Mouse (Mus musculus) limb, embryonic 12.5 days (tissue): ENCODE measurements around the gene Actr8. TPM values are rescaled to one million over a fixed set of nuclear protein-coding genes. Genes with fewer than 3 reads are reported as not detected.

ENCODE experiments used
- ATAC-seq: fragments of 200-750 bp; cut with Nextera tagmentation; 2 replicates; pipeline ENCODE4 v1.8.0; 2017; ENCODE audit warnings: low read depth, moderate TSS enrichment; ENCODE audit not compliant: insufficient number of reproducible peaks, insufficient read depth, low FRiP score, low TSS enrichment
- H3K27ac ChIP-seq: fragments of 300-500 bp; sonication (generic); 2 replicates; pipeline ENCODE4 v1.5.1; 2016; ENCODE audit warnings: mild to moderate bottlenecking, moderate library complexity
- H3K27me3 ChIP-seq: fragments of 300-500 bp; sonication (generic); 2 replicates; pipeline ENCODE4 v1.6.1; 2016; ENCODE audit warnings: mild to moderate bottlenecking, moderate library complexity
- H3K36me3 ChIP-seq: fragments of 300-500 bp; sonication (generic); 2 replicates; pipeline ENCODE4 v1.6.1; 2016; ENCODE audit warnings: mild to moderate bottlenecking, moderate library complexity
- H3K4me1 ChIP-seq: fragments of 300-500 bp; sonication (generic); replicated peaks from 2 replicates; pipeline ENCODE4 v1.6.1; 2016
- H3K4me2 ChIP-seq: fragments of 300-500 bp; sonication (generic); 2 replicates; pipeline ENCODE4 v1.6.1; 2016; ENCODE audit warnings: mild to moderate bottlenecking, moderate library complexity
- H3K4me3 ChIP-seq: fragments of 300-500 bp; sonication (generic); replicated peaks from 2 replicates; pipeline ENCODE4 v1.5.1; 2016; ENCODE audit warnings: mild to moderate bottlenecking
- H3K9ac ChIP-seq: fragments of 300-500 bp; sonication (generic); replicated peaks from 2 replicates; pipeline ENCODE4 v1.6.1; 2016; ENCODE audit warnings: mild to moderate bottlenecking, moderate library complexity
- H3K9me3 ChIP-seq: fragments of 300-500 bp; sonication (generic); 2 replicates; pipeline ENCODE4 v1.6.1; 2016; ENCODE audit warnings: mild to moderate bottlenecking, moderate library complexity
- WGBS: fragments of 180-500 bp; shearing (Covaris S2); methylation state at CpG from one replicate; pipeline ENCODE4 v1.1.7; 2016; 5-methylcytosine and 5-hydroxymethylcytosine counted together
- microRNA-seq: library from miRNA; unstranded; fragments of <30 nt; microRNA quantifications from one replicate; pipeline ENCODE4, GENCODE M21; 2017
- polyA plus RNA-seq: library from polyadenylated mRNA; unstranded; fragments of >200 nt; fragmentation: Nextera tagmentation; extraction: Ambion mirVana; gene quantifications from 2 replicates; pipeline ENCODE4 v1.2.1, GENCODE M21; 2016

Actr8 gene
- polyA plus RNA-seq, 1 experiment from 2014 or later: 77.4 TPM

- no peaks in the 10 kb centered on the region for H3K36me3 ChIP-seq
- no peak overlapping the region for H3K4me2 ChIP-seq
- H3K4me1 ChIP-seq: no peaks in the 10 kb centered on the region
- H3K4me3 ChIP-seq: no peak overlapping the region
- H3K27ac ChIP-seq: no peak overlapping the region
- H3K9me3 ChIP-seq: no peaks in the 10 kb centered on the region
- 88% methylated on average over 10 of the region's 10 CpGs for WGBS
- no peak for ATAC-seq
- no peaks in the 10 kb centered on the region for H3K27me3 ChIP-seq
- H3K9ac ChIP-seq: no peak overlapping the region
These were observed 67.1 kb downstream of the Actr8 start for GRCm38 (mm10) chr14:30045239-30045638.

- WGBS: 84% methylated on average over 8 of the region's 8 CpGs
- ATAC-seq: no peak
- Histone ChIP-seq H3K9me3 (no peaks in the 10 kb centered on the region), H3K36me3 (no peaks in the 10 kb centered on the region), H3K4me3 (no peak overlapping the region), H3K27me3 (no peaks in the 10 kb centered on the region), H3K4me2 (no peak overlapping the region), H3K4me1 (no peaks in the 10 kb centered on the region), H3K9ac (no peak overlapping the region), H3K27ac (no peak overlapping the region)
These were observed 67.6 kb downstream of the Actr8 start for GRCm38 (mm10) chr14:30045704-30046220.

DNA sequence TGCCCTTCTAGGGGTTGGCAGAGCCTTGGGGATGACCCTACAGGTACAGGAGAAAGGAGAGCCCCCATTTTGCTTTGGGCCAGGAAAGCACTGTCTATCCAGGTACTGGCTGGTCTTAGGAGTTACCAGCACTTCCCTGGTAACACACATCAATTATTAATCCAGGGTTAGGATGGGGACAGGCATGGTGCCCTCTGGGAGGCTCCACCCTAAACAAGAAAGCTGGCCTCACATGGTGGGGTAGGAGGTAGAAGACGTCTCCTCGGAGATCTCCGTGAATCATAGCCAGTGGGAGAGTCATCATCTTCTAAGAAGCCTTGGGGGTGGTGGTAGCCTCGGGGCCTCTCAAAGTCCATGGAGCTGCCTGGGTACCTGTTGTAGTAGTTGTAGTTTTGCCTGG lies 68.8 kb downstream of the Actr8 start:
- Histone ChIP-seq H3K4me3 (no peak overlapping the region), H3K27me3 (no peaks in the 10 kb centered on the region), H3K36me3 (no peaks in the 10 kb centered on the region), H3K4me1 (no peaks in the 10 kb centered on the region), H3K9ac (no peak overlapping the region), H3K9me3 (no peaks in the 10 kb centered on the region), H3K4me2 (no peak overlapping the region), H3K27ac (no peak overlapping the region)
- 81% methylated on average over 4 of the region's 4 CpGs for WGBS
- ATAC-seq: no peak

DNA sequence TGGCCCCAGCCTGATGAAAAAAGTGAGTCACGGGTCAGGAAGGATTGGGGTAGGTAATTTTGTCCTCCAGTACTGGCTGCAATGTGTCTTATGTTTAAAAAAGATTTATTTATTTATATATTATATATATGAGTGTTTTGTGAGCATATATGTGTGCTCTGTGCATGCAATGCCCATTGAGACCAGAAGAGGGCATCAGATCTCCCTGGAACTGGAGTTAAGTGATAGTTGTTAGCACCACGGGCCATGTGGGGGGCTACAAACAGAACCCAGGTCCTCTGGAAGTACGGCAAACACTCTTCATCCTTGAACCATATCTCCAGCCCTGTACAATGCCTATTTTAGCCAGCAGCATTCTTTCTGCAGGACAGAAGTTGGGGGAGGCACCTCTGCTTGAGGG lies 69.9 kb downstream of the Actr8 start:
- ATAC-seq: no peak
- Histone ChIP-seq H3K9me3 (no peaks in the 10 kb centered on the region), H3K4me2 (no peak overlapping the region), H3K4me1 (no peaks in the 10 kb centered on the region), H3K27me3 (no peaks in the 10 kb centered on the region), H3K36me3 (no peaks in the 10 kb centered on the region), H3K4me3 (no peak overlapping the region), H3K9ac (no peak overlapping the region), H3K27ac (no peak overlapping the region)
- 87% methylated on average over 3 of the region's 3 CpGs for WGBS

DNA sequence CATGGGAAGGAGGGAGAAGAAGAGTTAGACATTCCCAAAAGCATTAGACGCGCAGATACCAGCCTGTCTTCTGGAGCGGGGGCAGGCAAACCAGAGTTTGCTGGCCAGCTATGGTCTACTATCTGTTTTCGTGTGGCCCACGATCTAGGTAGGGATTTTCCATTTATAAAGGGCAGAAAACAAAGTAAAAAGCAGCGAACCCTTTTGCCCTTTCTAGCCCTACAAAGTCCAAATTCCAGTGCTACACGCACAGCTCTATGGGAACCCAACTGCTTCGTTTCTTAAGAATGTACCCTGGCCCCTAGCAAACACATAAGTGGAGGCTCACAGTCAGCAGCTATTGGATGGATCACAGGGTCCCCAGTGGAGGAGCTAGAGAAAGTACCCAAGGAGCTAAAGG lies 72.1 kb downstream of the Actr8 start:
- Histone ChIP-seq H3K36me3 (no peaks in the 10 kb centered on the region), H3K27ac (no peak overlapping the region), H3K27me3 (no peaks in the 10 kb centered on the region), H3K4me1 (no peaks in the 10 kb centered on the region), H3K9me3 (no peaks in the 10 kb centered on the region), H3K9ac (no peak overlapping the region), H3K4me3 (no peak overlapping the region), H3K4me2 (no peak overlapping the region)
- WGBS: 88% methylated on average over 8 of the region's 8 CpGs
- no peak for ATAC-seq

GRCm38 (mm10) chr14:30054922-30055321 lies 76.8 kb downstream of the Actr8 start:
- no peak for ATAC-seq
- no peak overlapping the region for H3K9ac ChIP-seq
- WGBS: 78% methylated on average over 7 of the region's 7 CpGs
- no peak overlapping the region for H3K4me2 ChIP-seq
- 0 out of 2 replicates have a peak, but pooled peaks cover 3% of the 10 kb centered on the region for H3K4me1 ChIP-seq
- no peaks in the 10 kb centered on the region for H3K36me3 ChIP-seq
- H3K4me3 ChIP-seq: no peak overlapping the region
- no peaks in the 10 kb centered on the region for H3K27me3 ChIP-seq
- H3K9me3 ChIP-seq: no peaks in the 10 kb centered on the region
- H3K27ac ChIP-seq: no peak overlapping the region

Small RNA genes lying within 50 kb of the gene (microRNA-seq; reads per million reads assigned to microRNA genes)
- not detected for gene Mir6947

Other genes with a start within 250 kb of the Actr8 start
- gene Selenok, start 10.0 kb upstream of the Actr8 start, polyA plus RNA-seq: 260 and 271 TPM in 2 replicates
- gene Il17rb, start 30.6 kb downstream of the Actr8 start, polyA plus RNA-seq: 0.40 and 1.3 TPM in 2 replicates
- gene Chdh, start 30.7 kb downstream of the Actr8 start, polyA plus RNA-seq: 0.24 and 0.49 TPM in 2 replicates